Mouse (Mus musculus): ENCODE data around the gene Vps33b. TPM values are rescaled to one million over a fixed set of nuclear protein-coding genes. Genes with fewer than 3 reads are reported as not detected.

The Vps33b gene
- polyA plus RNA-seq, 1 experiment from 2014 or later: 7.7 TPM

DNA sequence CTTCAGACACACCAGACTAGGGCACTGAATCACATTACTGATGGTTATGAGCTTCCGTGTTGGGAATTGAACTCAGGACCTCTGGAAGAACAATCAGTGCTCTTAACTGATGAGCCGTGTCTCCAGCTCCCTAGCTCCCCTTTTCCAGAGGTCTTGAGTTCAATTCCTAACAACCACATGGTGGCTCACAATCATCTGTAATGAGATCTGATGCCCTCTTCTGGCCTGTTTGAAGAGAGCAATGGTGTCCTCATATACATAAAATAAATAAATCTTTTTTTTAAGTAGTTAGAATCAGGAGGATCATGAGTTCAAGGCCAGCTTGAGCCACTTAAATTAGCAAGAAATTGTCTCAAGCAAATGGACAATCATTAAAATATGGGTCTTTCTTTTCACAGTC is 13.5 kb upstream of the Vps33b start:
- Histone ChIP-seq H3K4me3 (ENCODE audit: low read depth, low read length) (no peak overlapping the region), H3K36me3 (replicated peaks; ENCODE audit: control insufficient read depth, insufficient read depth, low read depth, low read length) (no peaks in the 10 kb centered on the region), H3K9me3 (replicated peaks; ENCODE audit: control insufficient read depth, low read length) (no peaks in the 10 kb centered on the region), H3K9ac (replicated peaks; ENCODE audit: low read length) (no peak overlapping the region), H3K27me3 (ENCODE audit: control insufficient read depth, insufficient read depth, low read length) (no peaks in the 10 kb centered on the region), H3K4me2 (ENCODE audit: low read depth, low read length) (no peak overlapping the region), H3K27ac (replicated peaks; ENCODE audit: low read depth, low read length) (no peak overlapping the region), H3K4me1 (ENCODE audit: control insufficient read depth, insufficient read depth, low read length) (no peaks in the 10 kb centered on the region)
- DNase-seq (ENCODE audit: low spot score) (no peak), ATAC-seq (replicated peaks; ENCODE audit: insufficient number of reproducible peaks, low FRiP score, low TSS enrichment, low read depth) (no peak)
- 68% methylated on average over 2 of the region's 2 CpGs for WGBS

DNA sequence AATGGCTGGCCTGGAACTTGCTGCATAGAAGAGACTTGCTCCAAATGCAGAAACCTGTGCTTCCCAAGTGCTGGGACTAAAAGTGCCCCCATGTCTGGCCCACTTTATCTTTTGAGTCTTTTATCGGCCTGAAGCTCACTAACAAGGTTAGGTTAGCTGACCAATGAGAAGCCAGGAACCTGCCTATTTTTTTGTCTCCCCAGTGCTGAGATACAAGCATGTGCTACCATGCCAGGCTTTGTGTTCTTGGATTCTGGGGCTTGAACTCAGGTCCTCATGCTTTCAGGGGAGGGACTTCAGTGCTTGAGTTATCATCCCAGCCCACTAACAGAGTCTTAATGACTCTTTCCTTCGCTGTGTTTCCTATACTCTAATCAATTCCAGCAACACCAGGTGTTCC is 11.7 kb upstream of the Vps33b start:
- no peaks in the 10 kb centered on the region for H3K4me1 ChIP-seq (ENCODE audit: control insufficient read depth, insufficient read depth, low read length)
- H3K36me3 ChIP-seq (replicated peaks; ENCODE audit: control insufficient read depth, insufficient read depth, low read depth, low read length): no peaks in the 10 kb centered on the region
- H3K4me2 ChIP-seq (ENCODE audit: low read depth, low read length): no peak overlapping the region
- DNase-seq (ENCODE audit: low spot score): no peak
- WGBS: 63% methylated on average over 2 of the region's 2 CpGs
- no peak for ATAC-seq (replicated peaks; ENCODE audit: insufficient number of reproducible peaks, low FRiP score, low TSS enrichment, low read depth)
- H3K9ac ChIP-seq (replicated peaks; ENCODE audit: low read length): no peak overlapping the region
- no peaks in the 10 kb centered on the region for H3K9me3 ChIP-seq (replicated peaks; ENCODE audit: control insufficient read depth, low read length)
- H3K4me3 ChIP-seq (ENCODE audit: low read depth, low read length): no peak overlapping the region
- no peak overlapping the region for H3K27ac ChIP-seq (replicated peaks; ENCODE audit: low read depth, low read length)
- H3K27me3 ChIP-seq (ENCODE audit: control insufficient read depth, insufficient read depth, low read length): no peaks in the 10 kb centered on the region

DNA sequence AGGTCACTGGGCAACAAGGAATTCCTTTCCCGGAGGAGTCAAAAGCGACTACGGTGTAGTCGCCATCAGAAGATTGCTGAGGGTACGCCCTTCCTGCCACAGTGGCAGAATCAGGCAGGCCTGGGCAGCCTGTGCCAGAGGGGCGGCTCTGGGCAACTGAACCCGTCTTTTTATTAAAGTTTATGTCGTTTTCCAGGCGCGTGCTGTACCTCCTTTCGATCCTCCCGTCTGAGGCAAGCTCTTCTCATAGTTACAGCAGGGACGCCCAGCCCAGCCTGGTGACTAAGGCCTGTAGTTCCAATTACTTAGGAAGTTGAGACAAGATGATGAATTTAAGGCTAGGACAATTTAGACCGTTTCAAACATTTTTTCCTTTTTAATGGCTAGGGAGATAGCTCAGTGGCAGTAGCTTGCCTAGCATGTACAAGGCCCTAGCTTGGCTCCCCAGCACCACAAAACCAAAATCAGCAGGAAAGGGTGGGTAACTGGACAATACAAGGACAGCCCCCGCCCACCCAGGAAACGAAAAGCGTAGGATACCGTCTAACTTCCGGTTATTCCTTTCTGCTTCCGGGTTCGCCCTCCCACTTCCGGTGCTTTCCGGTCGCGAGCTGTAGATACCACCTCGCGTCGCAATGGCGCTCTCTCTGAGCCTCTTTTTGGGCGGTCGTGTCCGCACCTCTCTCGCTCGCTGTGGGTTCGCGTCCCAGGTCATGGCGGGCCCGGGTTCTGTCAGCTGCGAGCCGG is 8.7 kb upstream of the Vps33b start, which contains the start of gene Ngrn:
Gene Ngrn, plus strand, starts transcription at position 591 of the 747 bp plus-strand sequence.
- 26% methylated on average over 40 of the region's 40 CpGs for WGBS

DNA sequence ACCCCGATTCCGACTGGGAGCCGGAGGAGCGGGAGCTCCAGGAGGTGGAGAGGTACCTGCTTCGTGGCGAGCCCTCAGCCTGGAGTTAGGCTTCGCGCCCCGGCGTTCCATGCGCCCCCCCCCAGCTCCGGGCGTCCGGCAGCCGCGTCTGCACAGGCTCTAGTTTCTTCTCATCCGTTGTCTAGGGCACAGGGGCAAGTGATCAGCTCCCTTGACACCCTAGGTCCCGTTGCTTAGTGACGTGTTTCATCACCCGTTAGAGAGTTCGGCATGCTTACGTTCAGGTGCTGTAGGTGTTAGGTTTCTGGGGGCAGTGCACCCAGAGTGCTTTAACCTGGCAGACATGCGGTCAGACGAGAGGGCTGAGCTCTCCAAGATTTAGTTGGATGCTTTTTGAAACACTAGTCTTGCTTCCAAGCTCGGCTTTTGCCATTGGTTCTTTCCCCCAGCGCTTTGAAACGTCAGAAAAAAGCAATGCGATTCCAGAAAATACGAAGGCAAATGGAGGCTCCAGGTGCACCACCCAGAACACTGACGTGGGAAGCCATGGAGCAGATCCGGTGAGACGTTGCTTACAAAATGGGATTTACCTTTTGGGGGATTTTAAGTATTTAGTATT is 8.0 kb upstream of the Vps33b start:
- ATAC-seq (replicated peaks; ENCODE audit: insufficient number of reproducible peaks, low FRiP score, low TSS enrichment, low read depth): peak; percentile 53
- Histone ChIP-seq H3K9ac (replicated peaks; ENCODE audit: low read length) (peak overlapping the region; percentile 78), H3K4me2 (ENCODE audit: low read depth, low read length) (peak overlapping the region; percentile 83), H3K27me3 (ENCODE audit: control insufficient read depth, insufficient read depth, low read length) (no peaks in the 10 kb centered on the region), H3K27ac (replicated peaks; ENCODE audit: low read depth, low read length) (0 out of 2 replicates have a peak overlapping the region, but pooled peaks have one; percentile 29), H3K9me3 (replicated peaks; ENCODE audit: control insufficient read depth, low read length) (no peaks in the 10 kb centered on the region), H3K4me1 (ENCODE audit: control insufficient read depth, insufficient read depth, low read length) (no peaks in the 10 kb centered on the region), H3K36me3 (replicated peaks; ENCODE audit: control insufficient read depth, insufficient read depth, low read depth, low read length) (no peaks in the 10 kb centered on the region; the same call in 1 of the 2 replicates), H3K4me3 (ENCODE audit: low read depth, low read length) (peak overlapping the region; percentile 79)
- WGBS: under 1% methylated on average over 32 of the region's 32 CpGs
- DNase-seq (ENCODE audit: low spot score): peak; percentile 27

More for the DNA sequence above, 8.7 kb upstream of the Vps33b start, which contains the start of gene Ngrn:
- peak within 1 kb of the TSS; percentile 83 for H3K4me2 ChIP-seq (ENCODE audit: low read depth, low read length)
- 0 out of 2 replicates have a peak within 1 kb of the TSS, but pooled peaks have one; percentile 29 for H3K27ac ChIP-seq (replicated peaks; ENCODE audit: low read depth, low read length)
- peak; percentile 76 for ATAC-seq (replicated peaks; ENCODE audit: insufficient number of reproducible peaks, low FRiP score, low TSS enrichment, low read depth)
- peak; percentile 93 for DNase-seq (ENCODE audit: low spot score)
- no peaks in the 10 kb centered on the region for H3K9me3 ChIP-seq (replicated peaks; ENCODE audit: control insufficient read depth, low read length)
- H3K9ac ChIP-seq (replicated peaks; ENCODE audit: low read length): peak within 1 kb of the TSS; percentile 78
- H3K36me3 ChIP-seq (replicated peaks; ENCODE audit: control insufficient read depth, insufficient read depth, low read depth, low read length): no peaks in the 10 kb centered on the region; the same call in 1 of the 2 replicates
- H3K27me3 ChIP-seq (ENCODE audit: control insufficient read depth, insufficient read depth, low read length): no peaks in the 10 kb centered on the region
- no peaks in the 10 kb centered on the region for H3K4me1 ChIP-seq (ENCODE audit: control insufficient read depth, insufficient read depth, low read length)
- H3K4me3 ChIP-seq (ENCODE audit: low read depth, low read length): peak within 1 kb of the TSS; percentile 79

DNA sequence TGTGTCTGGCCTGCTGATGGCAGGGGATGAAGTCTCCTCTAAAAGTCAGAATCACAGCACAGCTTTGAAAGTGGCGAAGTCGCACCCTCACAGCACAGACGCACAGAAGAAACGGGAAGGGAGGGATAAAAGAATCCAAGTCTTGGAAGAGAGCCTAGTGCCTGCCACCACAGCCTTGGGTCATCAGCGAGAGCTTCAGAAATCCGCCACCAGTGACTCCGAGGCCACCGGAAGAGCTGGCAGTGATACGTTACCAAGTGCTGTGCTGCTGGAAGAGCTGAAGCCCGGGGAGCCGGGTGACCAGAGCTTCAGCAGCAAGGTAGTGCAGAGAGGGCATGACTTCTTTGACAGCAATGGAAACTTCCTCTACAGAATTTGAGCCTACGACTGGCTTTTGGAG is 4.8 kb upstream of the Vps33b start:
- no peaks in the 10 kb centered on the region for H3K27me3 ChIP-seq (ENCODE audit: control insufficient read depth, insufficient read depth, low read length)
- no peak overlapping the region for H3K4me3 ChIP-seq (ENCODE audit: low read depth, low read length)
- WGBS: 95% methylated on average over 12 of the region's 12 CpGs
- H3K4me1 ChIP-seq (ENCODE audit: control insufficient read depth, insufficient read depth, low read length): no peaks in the 10 kb centered on the region
- no peak overlapping the region for H3K4me2 ChIP-seq (ENCODE audit: low read depth, low read length)
- no peak overlapping the region for H3K9ac ChIP-seq (replicated peaks; ENCODE audit: low read length)
- no peak for DNase-seq (ENCODE audit: low spot score)
- H3K36me3 ChIP-seq (replicated peaks; ENCODE audit: control insufficient read depth, insufficient read depth, low read depth, low read length): no peaks in the 10 kb centered on the region; the same call in 1 of the 2 replicates
- no peak for ATAC-seq (replicated peaks; ENCODE audit: insufficient number of reproducible peaks, low FRiP score, low TSS enrichment, low read depth)
- H3K9me3 ChIP-seq (replicated peaks; ENCODE audit: control insufficient read depth, low read length): no peaks in the 10 kb centered on the region
- H3K27ac ChIP-seq (replicated peaks; ENCODE audit: low read depth, low read length): no peak overlapping the region

DNA sequence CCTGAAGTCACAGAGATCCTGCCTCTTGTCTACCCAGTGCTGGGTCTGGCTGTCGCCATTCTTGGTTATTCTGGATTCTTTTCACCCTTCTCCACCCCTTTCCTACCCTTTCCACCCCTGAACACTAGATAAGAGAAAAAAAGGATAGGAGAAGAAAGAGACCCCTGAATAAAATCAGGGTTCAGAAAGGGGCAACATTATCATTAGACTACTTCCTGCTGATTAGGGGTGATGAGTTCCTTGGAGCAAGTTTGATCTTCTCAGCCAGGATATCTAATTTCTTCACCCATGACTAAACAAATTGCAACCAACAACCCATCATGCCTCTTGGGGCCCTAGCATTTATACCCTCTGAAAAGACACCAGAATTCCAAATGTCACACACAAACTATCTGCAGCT is 1.7 kb upstream of the Vps33b start:
- Histone ChIP-seq H3K9me3 (replicated peaks; ENCODE audit: control insufficient read depth, low read length) (no peaks in the 10 kb centered on the region), H3K4me3 (ENCODE audit: low read depth, low read length) (no peak overlapping the region), H3K9ac (replicated peaks; ENCODE audit: low read length) (no peak overlapping the region), H3K36me3 (replicated peaks; ENCODE audit: control insufficient read depth, insufficient read depth, low read depth, low read length) (peaks cover 2% of the 10 kb centered on the region; the same call in 1 of the 2 replicates), H3K4me2 (ENCODE audit: low read depth, low read length) (no peak overlapping the region), H3K27me3 (ENCODE audit: control insufficient read depth, insufficient read depth, low read length) (no peaks in the 10 kb centered on the region), H3K4me1 (ENCODE audit: control insufficient read depth, insufficient read depth, low read length) (no peaks in the 10 kb centered on the region), H3K27ac (replicated peaks; ENCODE audit: low read depth, low read length) (no peak overlapping the region)
- 76% methylated on average over 1 of the region's 1 CpGs for WGBS
- ATAC-seq (replicated peaks; ENCODE audit: insufficient number of reproducible peaks, low FRiP score, low TSS enrichment, low read depth): no peak
- DNase-seq (ENCODE audit: low spot score): no peak

DNA sequence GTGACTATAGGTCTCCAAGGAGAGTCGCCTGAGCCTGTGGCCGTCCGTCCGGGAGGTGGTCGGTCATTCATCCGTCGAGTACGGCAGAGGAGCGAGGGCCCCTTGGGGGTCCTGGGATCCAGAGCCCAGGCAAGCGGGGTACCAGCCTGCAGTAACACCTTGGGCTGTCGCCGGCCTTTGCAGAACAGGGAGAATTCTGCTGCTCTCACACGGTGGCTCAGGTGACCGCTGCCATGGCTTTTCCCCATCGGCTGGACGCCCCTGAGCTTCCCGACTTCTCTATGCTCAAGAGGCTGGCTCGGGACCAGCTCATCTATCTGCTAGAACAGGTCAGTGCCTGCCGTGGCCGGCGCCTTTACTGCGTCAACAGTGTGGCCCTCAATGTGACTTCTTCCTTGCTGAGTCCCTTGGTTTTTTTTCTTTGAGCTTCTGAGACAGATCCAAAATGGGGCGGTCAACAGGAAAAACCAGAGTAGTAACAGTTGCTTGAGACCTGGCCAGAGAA is 354 bp downstream of the Vps33b start:
- ATAC-seq (replicated peaks; ENCODE audit: insufficient number of reproducible peaks, low FRiP score, low TSS enrichment, low read depth): peak; percentile 65
- WGBS: 2% methylated on average over 23 of the region's 23 CpGs
- peaks cover 11% of the 10 kb centered on the region for H3K36me3 ChIP-seq (replicated peaks; ENCODE audit: control insufficient read depth, insufficient read depth, low read depth, low read length)

DNA sequence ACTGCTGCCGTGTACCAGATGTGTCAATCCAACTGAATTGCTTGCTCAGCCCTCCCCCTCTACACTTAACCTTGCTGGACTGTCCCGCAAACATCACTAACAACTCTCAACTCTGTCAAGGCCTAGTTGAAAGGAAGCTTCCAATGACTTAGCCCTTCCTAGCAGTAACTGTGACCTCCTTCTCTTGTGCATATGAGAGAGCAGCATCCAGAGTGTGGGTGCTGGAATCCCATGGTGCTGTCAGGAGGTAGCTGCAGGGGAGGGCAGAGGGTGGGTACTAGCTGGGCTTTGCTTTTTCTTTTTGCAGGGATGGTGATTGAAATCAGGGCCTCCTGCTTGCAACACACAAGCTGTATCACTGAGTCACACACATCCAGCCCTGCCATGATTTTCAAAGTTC is 4.0 kb downstream of the Vps33b start:
- ATAC-seq (replicated peaks; ENCODE audit: insufficient number of reproducible peaks, low FRiP score, low TSS enrichment, low read depth): no peak
- Histone ChIP-seq H3K27ac (replicated peaks; ENCODE audit: low read depth, low read length) (no peak overlapping the region), H3K36me3 (replicated peaks; ENCODE audit: control insufficient read depth, insufficient read depth, low read depth, low read length) (peaks cover 20% of the 10 kb centered on the region)

More for the DNA sequence above, 354 bp downstream of the Vps33b start:
- H3K9ac ChIP-seq (replicated peaks; ENCODE audit: low read length): peak overlapping the region; percentile 69
- peak overlapping the region; percentile 77 for H3K4me3 ChIP-seq (ENCODE audit: low read depth, low read length)
- peak overlapping the region; percentile 85 for H3K4me2 ChIP-seq (ENCODE audit: low read depth, low read length)
- H3K4me1 ChIP-seq (ENCODE audit: control insufficient read depth, insufficient read depth, low read length): no peaks in the 10 kb centered on the region
- no peak overlapping the region for H3K27ac ChIP-seq (replicated peaks; ENCODE audit: low read depth, low read length)
- H3K27me3 ChIP-seq (ENCODE audit: control insufficient read depth, insufficient read depth, low read length): no peaks in the 10 kb centered on the region
- peak; percentile 4 for DNase-seq (ENCODE audit: low spot score)
- H3K9me3 ChIP-seq (replicated peaks; ENCODE audit: control insufficient read depth, low read length): peaks cover 4% of the 10 kb centered on the region; the same call in 1 of the 2 replicates

More for the DNA sequence above, 4.0 kb downstream of the Vps33b start:
- Histone ChIP-seq H3K9ac (replicated peaks; ENCODE audit: low read length) (no peak overlapping the region), H3K9me3 (replicated peaks; ENCODE audit: control insufficient read depth, low read length) (peaks cover 5% of the 10 kb centered on the region; the same call in 1 of the 2 replicates), H3K4me2 (ENCODE audit: low read depth, low read length) (no peak overlapping the region), H3K4me1 (ENCODE audit: control insufficient read depth, insufficient read depth, low read length) (no peaks in the 10 kb centered on the region), H3K27me3 (ENCODE audit: control insufficient read depth, insufficient read depth, low read length) (no peaks in the 10 kb centered on the region), H3K4me3 (ENCODE audit: low read depth, low read length) (no peak overlapping the region)
- 92% methylated on average over 2 of the region's 2 CpGs for WGBS
- DNase-seq (ENCODE audit: low spot score): no peak
